ENCODE assay signal across 22 mouse cellular contexts in the genomic region with DNA sequence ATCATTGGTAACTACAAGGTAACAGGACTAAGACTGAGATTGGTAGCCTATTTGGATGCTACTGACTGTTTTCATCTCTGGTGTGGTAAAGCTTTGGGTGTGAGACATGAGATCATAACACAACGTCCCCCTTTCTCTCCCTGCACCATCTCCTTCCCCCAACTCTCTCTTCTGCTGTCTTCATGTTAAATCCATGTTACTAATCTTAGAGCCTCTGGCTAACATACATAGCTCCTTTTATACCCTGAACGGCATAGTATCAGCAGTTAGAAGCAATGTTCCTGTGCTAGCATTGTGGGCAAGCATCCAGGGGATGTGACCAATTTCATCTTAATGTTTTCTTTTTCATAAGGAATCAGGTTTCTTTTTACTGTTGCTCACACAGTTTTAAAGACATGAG.
DNase-seq lines count a peak whose midpoint lies in the region; ATAC-seq lines count a peak whose summit lies in the region.
"Had no signal": no experiment of that assay in that cellular context is flagged by ENCODE, and none has a peak within 500 bp of the region (broad histone marks: within the 10 kb centered on the region; RNA-seq: fewer than 3 reads in every experiment).

No protein-coding gene starts in this region.

- no peak overlapping the region for H3K27ac ChIP-seq in midbrain, embryonic 11.5 days (ENCODE audit: low read depth, low read length)
- H3K27ac ChIP-seq in midbrain, embryonic 15.5 days, result no peak overlapping the region
- no peak overlapping the region for H3K27ac ChIP-seq in forebrain, embryonic 15.5 days (replicated peaks)

- DNase-seq in frontal cortex, postnatal 10 days (ENCODE audit: low spot score in 2 of 2), result no peak
- DNase-seq in midbrain, embryonic 11.5 days (ENCODE audit: low spot score, missing footprints), result peak; percentile 56
- DNase-seq in brain, adult 2 months (ENCODE audit: low read depth, low spot score), result peak; percentile 2
- DNase-seq: adrenal gland, adult 2 months; adrenal gland, adult 8-10 months; adrenal gland, postnatal 10 days; adrenal gland, postnatal 14 days; adrenal gland, postnatal 25 days; adrenal gland, postnatal 36 days; B cell, adult 2 months; cerebellum, adult 11 months; cerebellum, adult 11-12 months; cerebellum, adult 18-20 months; cerebellum, adult 2 months had no signal

- 85% methylated on average over 2 of the region's 2 CpGs for WGBS in midbrain, embryonic 11.5 days
- 77% methylated on average over 2 of the region's 2 CpGs for WGBS in midbrain, embryonic 15.5 days
- WGBS in forebrain, embryonic 15.5 days, result 84% methylated on average over 2 of the region's 2 CpGs

- H3K4me1 ChIP-seq in midbrain, embryonic 11.5 days (ENCODE audit: control insufficient read depth, insufficient read depth, low read length), result no peaks in the 10 kb centered on the region
- H3K4me1 ChIP-seq in midbrain, embryonic 15.5 days, result no peaks in the 10 kb centered on the region
- H3K4me1 ChIP-seq in forebrain, embryonic 15.5 days, result no peaks in the 10 kb centered on the region

- no peaks in the 10 kb centered on the region for H3K9me3 ChIP-seq in midbrain, embryonic 11.5 days (ENCODE audit: control insufficient read depth, low read length)
- no peaks in the 10 kb centered on the region for H3K9me3 ChIP-seq in midbrain, embryonic 15.5 days
- H3K9me3 ChIP-seq in forebrain, embryonic 15.5 days, result no peaks in the 10 kb centered on the region
- H3K9me3 ChIP-seq: G1E had no signal

- no peaks in the 10 kb centered on the region for H3K36me3 ChIP-seq in midbrain, embryonic 11.5 days (ENCODE audit: control insufficient read depth, insufficient read depth, low read length)
- no peaks in the 10 kb centered on the region for H3K36me3 ChIP-seq in midbrain, embryonic 15.5 days (replicated peaks)
- no peaks in the 10 kb centered on the region for H3K36me3 ChIP-seq in forebrain, embryonic 15.5 days
- H3K36me3 ChIP-seq: G1E had no signal

- H3K4me3 ChIP-seq in midbrain, embryonic 11.5 days (ENCODE audit: low read depth, low read length), result no peak overlapping the region
- H3K4me3 ChIP-seq in midbrain, embryonic 15.5 days, result no peak overlapping the region
- no peak overlapping the region for H3K4me3 ChIP-seq in forebrain, embryonic 15.5 days

- H3K27me3 ChIP-seq in midbrain, embryonic 11.5 days (ENCODE audit: control insufficient read depth, insufficient read depth, low read length), result no peaks in the 10 kb centered on the region
- no peaks in the 10 kb centered on the region for H3K27me3 ChIP-seq in midbrain, embryonic 15.5 days (replicated peaks)
- no peaks in the 10 kb centered on the region for H3K27me3 ChIP-seq in forebrain, embryonic 15.5 days
- H3K27me3 ChIP-seq: CH12.LX, Patski had no signal

- peak; percentile 52 for ATAC-seq in frontal cortex, adult (ENCODE audit: low TSS enrichment)
- ATAC-seq in midbrain, embryonic 11.5 days (ENCODE audit: low FRiP score), result no peak
- no peak for ATAC-seq in midbrain, embryonic 15.5 days (replicated peaks)
- no peak for ATAC-seq in forebrain, embryonic 15.5 days (replicated peaks)
- ATAC-seq: activated CD4-positive, CD25-positive, alpha-beta regulatory T cell, adult 4 months; CD4-positive, CD25-positive, alpha-beta regulatory T cell, adult 4 months; Patski had no signal

- no peak overlapping the region for H3K9ac ChIP-seq in midbrain, embryonic 11.5 days (ENCODE audit: low read length)
- H3K9ac ChIP-seq in midbrain, embryonic 15.5 days, result no peak overlapping the region
- H3K9ac ChIP-seq in forebrain, embryonic 15.5 days (replicated peaks), result no peak overlapping the region

- H3K4me2 ChIP-seq in midbrain, embryonic 11.5 days, result no peak overlapping the region
- H3K4me2 ChIP-seq in midbrain, embryonic 15.5 days, result no peak overlapping the region
- H3K4me2 ChIP-seq in forebrain, embryonic 15.5 days (replicated peaks), result no peak overlapping the region

Comparison
In these comparisons a context has a peak if more than half of its experiments do, and no peak if none do; other contexts are left out.
1. DNase-seq: peak in midbrain, embryonic 11.5 days (single experiment) and brain, adult 2 months (single experiment); none in frontal cortex, postnatal 10 days (0 of 2).